Mouse (Mus musculus) cortical plate, adult 2 months (tissue): Measurements from ENCODE around the gene Ovgp1. TPM values are rescaled to one million over a fixed set of nuclear protein-coding genes. Genes with fewer than 3 reads are reported as not detected.

Experiments used
- H3K27ac ChIP-seq: fragments of 200-500 bp; 2 replicates; pipeline ENCODE4 v1.5.1; 2012; ENCODE audit warnings: low read length, control low read depth, inconsistent platforms; ENCODE audit not compliant: insufficient read depth
- H3K4me1 ChIP-seq: fragments of 200-500 bp; 2 replicates; pipeline ENCODE4 v1.6.1; 2011; ENCODE audit warnings: low read length; ENCODE audit not compliant: control insufficient read depth, insufficient read depth
- H3K4me3 ChIP-seq: fragments of 200-500 bp; 2 replicates; pipeline ENCODE4 v1.5.1; 2011; ENCODE audit warnings: mild to moderate bottlenecking, low read length, control low read depth; ENCODE audit not compliant: insufficient read depth
- CTCF ChIP-seq: fragments of 200-500 bp; IDR thresholded peaks from 2 replicates; pipeline ENCODE4 v1.5.1; 2011; ENCODE audit warnings: mild to moderate bottlenecking, control low read depth, low read length; ENCODE audit not compliant: insufficient read depth; ENCODE audit errors: extremely low read depth
- POLR2A ChIP-seq: fragments of 200-500 bp; IDR thresholded peaks from 2 replicates; pipeline ENCODE4 v1.6.1; 2011; ENCODE audit warnings: mild to moderate bottlenecking, low read length, control low read depth; ENCODE audit not compliant: insufficient read depth; ENCODE audit errors: extremely low read depth
- polyA plus RNA-seq: library from polyadenylated mRNA; depleted of rRNA; stranded (reverse); fragments of >200 nt; gene quantifications from 2 replicates; pipeline ENCODE4 v1.2.3, GENCODE M21; 2012; rRNA removed

Ovgp1 gene
- polyA plus RNA-seq: 9.1 and 10.2 TPM in 2 replicates

DNA sequence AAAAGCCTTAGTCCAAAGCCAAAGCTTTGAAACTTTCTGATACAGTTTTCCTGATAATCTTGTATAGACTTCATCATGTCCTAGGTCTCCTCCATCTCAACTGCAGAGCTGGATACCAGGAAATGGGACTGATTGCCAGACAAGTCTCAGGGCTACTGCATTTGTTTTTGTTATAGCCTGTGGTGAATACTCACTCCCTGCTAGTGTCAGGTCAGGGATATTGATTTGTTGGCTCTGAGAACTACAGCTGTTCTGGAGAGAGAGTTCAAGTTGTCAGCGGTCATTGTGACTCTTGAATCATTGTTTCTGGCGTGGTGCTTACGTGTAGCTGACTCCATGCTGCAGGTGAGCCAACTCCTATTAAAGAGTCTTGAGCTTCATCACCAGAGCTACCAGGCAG is at the start of gene Ovgp1:
TSS of gene Ovgp1 (plus strand) at position 301 of the 400 bp plus-strand sequence.
- Histone ChIP-seq H3K27ac (no peak within 1 kb of the TSS), H3K4me1 (no peaks in the 10 kb centered on the region)
- TF ChIP-seq POLR2A (no peak), CTCF (no peak)

DNA sequence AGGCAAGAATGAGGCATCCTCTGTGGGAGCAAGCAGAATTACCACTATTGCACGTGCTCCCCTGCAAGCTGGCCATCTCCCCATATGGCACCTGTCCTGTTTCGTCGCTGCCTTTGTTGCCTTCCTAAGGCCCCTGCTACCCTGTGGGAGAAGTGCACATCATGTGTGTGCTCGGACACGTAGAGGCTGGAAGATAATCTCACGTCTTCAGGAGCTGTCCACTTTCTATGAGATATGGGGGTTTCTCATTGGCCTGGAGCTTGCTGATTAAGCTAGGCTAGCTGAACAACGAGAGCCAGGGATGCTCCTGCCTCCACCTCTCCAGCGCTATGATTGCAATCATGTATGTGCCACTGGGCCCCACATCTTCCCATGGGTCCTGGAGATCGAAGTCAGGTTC is 48.9 kb upstream of the Ovgp1 start:
- no peak overlapping the region for H3K27ac ChIP-seq
- no peak for TF ChIP-seq CTCF
- no peak for TF ChIP-seq POLR2A
- no peaks in the 10 kb centered on the region for H3K4me1 ChIP-seq
- no peak overlapping the region for H3K4me3 ChIP-seq

More for the DNA sequence above, at the start of gene Ovgp1:
- no peak within 1 kb of the TSS for H3K4me3 ChIP-seq

DNA sequence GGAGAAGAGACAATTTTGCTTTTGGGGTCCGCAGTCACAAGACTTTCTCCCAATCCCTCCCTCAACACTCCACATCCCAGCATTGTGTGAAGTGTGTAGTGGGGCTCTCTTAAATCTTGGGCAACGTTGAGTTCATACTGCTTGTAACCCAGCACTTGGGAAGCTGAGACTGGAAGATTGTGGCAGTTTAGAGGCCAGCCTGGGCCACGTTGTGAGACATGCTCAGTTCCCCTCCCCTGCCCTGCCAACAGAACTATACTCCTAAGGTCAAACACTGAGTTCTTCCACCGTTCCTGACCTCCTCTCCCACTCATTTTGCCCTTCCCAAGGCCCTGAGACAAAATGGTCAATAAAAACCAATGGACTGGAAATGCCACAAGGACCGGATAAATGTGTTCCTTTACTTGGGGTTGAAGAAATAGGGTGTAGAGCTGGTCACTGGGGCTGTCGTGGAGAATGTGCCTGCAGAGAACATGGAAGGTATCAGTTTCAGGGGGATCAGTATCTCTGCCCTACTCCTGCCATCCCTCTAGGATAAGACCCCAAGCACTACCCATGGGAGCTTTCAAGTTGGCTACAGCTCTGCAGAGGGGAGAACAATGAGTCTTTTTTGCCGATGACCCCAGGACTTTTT is 45.8 kb upstream of the Ovgp1 start:
- no peak overlapping the region for H3K4me3 ChIP-seq
- H3K4me1 ChIP-seq: no peaks in the 10 kb centered on the region
- H3K27ac ChIP-seq: no peak overlapping the region
- TF ChIP-seq CTCF (no peak), POLR2A (no peak)

DNA sequence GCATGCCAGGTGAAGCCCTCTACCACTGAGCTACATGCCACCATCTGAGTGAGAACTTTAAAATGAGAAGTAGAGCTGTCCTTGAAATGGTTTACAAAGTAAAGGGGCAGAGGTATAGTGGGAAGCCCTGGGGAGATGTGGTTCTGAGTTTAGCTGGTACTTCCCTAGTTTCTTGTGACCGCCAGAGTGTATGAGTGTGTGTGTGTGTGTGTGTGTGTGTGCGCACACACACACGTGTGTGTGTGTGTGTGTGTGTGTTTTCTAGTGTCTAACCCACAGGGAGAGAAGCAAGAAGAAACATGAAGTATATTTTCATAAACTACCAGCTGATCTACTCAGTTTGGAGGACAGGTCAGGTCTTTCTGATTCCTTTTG is 45.3 kb upstream of the Ovgp1 start:
- Histone ChIP-seq H3K4me1 (no peaks in the 10 kb centered on the region), H3K27ac (no peak overlapping the region), H3K4me3 (no peak overlapping the region)
- TF ChIP-seq POLR2A (no peak), CTCF (no peak)

- Histone ChIP-seq H3K4me1 (no peaks in the 10 kb centered on the region), H3K27ac (no peak overlapping the region), H3K4me3 (no peak overlapping the region)
- TF ChIP-seq CTCF: no peak
Measured at GRCm38 (mm10) chr3:105928781-105929180, 44.7 kb upstream of the Ovgp1 start.

DNA sequence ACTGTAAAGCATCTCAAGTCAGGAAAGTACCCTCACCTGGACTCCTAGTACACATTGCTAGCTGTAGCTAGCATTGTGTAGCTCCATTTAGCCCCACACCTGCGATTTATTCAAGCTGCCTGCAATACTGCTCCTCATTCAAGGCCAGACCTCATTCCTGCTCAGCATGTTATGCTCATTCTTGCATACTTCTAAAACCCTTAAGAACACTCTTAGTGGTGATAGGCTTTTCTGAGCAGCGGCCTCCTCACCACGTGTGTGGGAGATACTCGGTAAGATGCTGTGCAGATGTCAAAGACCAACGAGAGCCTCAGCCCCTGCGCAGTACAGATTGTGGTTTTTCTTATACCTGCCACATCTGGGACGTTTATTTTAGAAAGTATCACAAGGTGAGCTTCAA is 43.7 kb upstream of the Ovgp1 start:
- Histone ChIP-seq H3K27ac (no peak overlapping the region), H3K4me3 (no peak overlapping the region)

GRCm38 (mm10) chr3:105931095-105931494 is 42.4 kb upstream of the Ovgp1 start:
- no peaks in the 10 kb centered on the region for H3K4me1 ChIP-seq
- TF ChIP-seq CTCF: no peak
- H3K4me3 ChIP-seq: no peak overlapping the region

More for the DNA sequence above, 43.7 kb upstream of the Ovgp1 start:
- no peaks in the 10 kb centered on the region for H3K4me1 ChIP-seq
- TF ChIP-seq POLR2A (no peak), CTCF (no peak)

DNA sequence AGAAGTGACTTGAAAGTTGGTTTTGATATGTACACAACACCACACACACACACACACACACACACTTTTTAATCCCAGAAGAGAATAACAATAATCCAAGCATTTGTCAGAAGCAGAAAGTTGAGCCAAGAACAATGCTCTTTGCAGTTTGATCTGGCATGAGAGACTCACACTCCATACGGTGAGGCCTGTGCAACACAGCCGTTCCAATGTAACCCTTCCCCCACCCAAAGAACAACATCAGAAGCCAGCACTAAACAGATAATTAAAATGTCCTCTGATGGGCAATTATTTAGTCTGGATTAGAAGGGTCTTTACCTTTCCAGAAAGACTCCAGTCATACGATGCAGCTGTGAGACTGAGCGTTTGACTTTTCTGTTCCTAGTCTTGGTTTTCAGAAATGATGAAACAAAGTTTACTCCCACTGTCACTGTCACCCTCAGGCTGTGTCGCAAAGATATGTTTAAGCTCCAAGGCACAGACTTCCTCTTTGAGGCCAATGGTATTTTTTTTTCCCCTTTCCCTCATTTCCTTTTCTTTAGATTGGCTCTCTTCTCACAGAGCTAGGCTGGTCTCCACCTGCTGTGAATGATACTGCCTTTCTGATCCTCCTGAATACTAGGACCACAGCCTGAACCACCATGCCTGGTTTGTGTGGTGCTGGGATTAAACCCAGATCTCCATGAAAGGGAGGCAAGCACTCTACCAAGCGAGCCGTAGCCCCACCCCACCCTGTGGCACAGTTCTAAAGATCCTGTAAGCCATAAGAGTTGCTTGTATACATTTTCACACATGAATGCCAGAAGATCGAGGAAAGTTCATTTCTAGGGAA is 41.1 kb upstream of the Ovgp1 start, which contains the start of gene I830077J02Rik:
TSS of gene I830077J02Rik (minus strand) at position 425 of the 832 bp plus-strand sequence.
- no peak within 1 kb of the TSS for H3K4me3 ChIP-seq
- no peaks in the 10 kb centered on the region for H3K4me1 ChIP-seq
- no peak within 1 kb of the TSS; the same call in 1 of the 2 replicates for H3K27ac ChIP-seq
- TF ChIP-seq CTCF (no peak), POLR2A (no peak)

More at GRCm38 (mm10) chr3:105931095-105931494, 42.4 kb upstream of the Ovgp1 start:
- H3K27ac ChIP-seq: no peak overlapping the region

- TF ChIP-seq CTCF: no peak
- TF ChIP-seq POLR2A: no peak
- Histone ChIP-seq H3K27ac (no peak overlapping the region), H3K4me1 (no peaks in the 10 kb centered on the region), H3K4me3 (no peak overlapping the region)
Measured at GRCm38 (mm10) chr3:105933926-105934325, 39.6 kb upstream of the Ovgp1 start.

DNA sequence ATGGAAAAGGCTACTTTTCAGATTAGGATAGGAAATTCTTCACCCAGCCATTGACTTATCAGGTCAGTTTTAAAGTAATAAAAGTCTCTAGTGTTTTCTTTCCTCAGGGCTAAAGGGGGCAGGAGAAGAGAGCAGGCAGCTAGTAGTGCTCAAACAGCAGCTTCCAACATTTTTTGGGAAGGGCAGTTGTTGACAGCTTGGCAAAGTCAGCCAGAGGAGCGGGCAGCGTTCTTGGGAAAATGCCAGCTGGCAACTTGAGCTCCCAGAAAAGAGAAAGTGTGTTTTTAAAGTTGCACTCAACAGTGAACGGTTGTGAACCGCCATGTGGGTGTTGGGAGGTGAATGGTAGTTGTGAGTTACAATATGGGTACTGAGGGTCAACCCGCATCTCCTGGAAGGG is 38.5 kb upstream of the Ovgp1 start:
- H3K27ac ChIP-seq: no peak overlapping the region
- H3K4me1 ChIP-seq: no peaks in the 10 kb centered on the region
- H3K4me3 ChIP-seq: no peak overlapping the region
- TF ChIP-seq POLR2A (no peak), CTCF (no peak)
